27 mouse cellular contexts compared by ENCODE assay signal in genomic region chr15:7261371-7261770, GRCm38 (mm10).
"Had no signal": no experiment of that assay in that cellular context is flagged by ENCODE, and none has a peak within 500 bp of the region (broad histone marks: within the 10 kb centered on the region; RNA-seq: fewer than 3 reads in every experiment).

No protein-coding gene starts in this region.

- H3K36me3 ChIP-seq: embryonic facial prominence, embryonic 10.5 days; embryonic facial prominence, embryonic 12.5 days; embryonic facial prominence, embryonic 13.5 days; embryonic facial prominence, embryonic 15.5 days; forebrain, embryonic 10.5 days; forebrain, embryonic 12.5 days; forebrain, embryonic 15.5 days had no signal

- ATAC-seq: forebrain, embryonic 13.5 days; forebrain, embryonic 14.5 days; forebrain, embryonic 15.5 days; forebrain, embryonic 16.5 days; forebrain, postnatal 0 days had no signal

- H3K4me1 ChIP-seq: embryonic facial prominence, embryonic 10.5 days; embryonic facial prominence, embryonic 12.5 days; embryonic facial prominence, embryonic 13.5 days; embryonic facial prominence, embryonic 15.5 days; forebrain, embryonic 10.5 days; forebrain, embryonic 12.5 days; forebrain, embryonic 13.5 days; forebrain, embryonic 15.5 days had no signal

- H3K4me3 ChIP-seq: embryonic facial prominence, embryonic 10.5 days; embryonic facial prominence, embryonic 12.5 days; embryonic facial prominence, embryonic 13.5 days; embryonic facial prominence, embryonic 15.5 days; erythroblast, embryonic 14.5 days; forebrain, embryonic 10.5 days; forebrain, embryonic 12.5 days; forebrain, embryonic 13.5 days; forebrain, embryonic 15.5 days; gastrocnemius, adult 2 months; heart, adult 2 months had no signal

- H3K9ac ChIP-seq: embryonic facial prominence, embryonic 12.5 days; embryonic facial prominence, embryonic 13.5 days; embryonic facial prominence, embryonic 15.5 days; forebrain, embryonic 12.5 days; forebrain, embryonic 13.5 days; forebrain, embryonic 15.5 days; forebrain, postnatal 0 days had no signal

- H3K27me3 ChIP-seq: embryonic facial prominence, embryonic 12.5 days; embryonic facial prominence, embryonic 13.5 days; embryonic facial prominence, embryonic 15.5 days; forebrain, embryonic 12.5 days; forebrain, embryonic 13.5 days; forebrain, embryonic 15.5 days had no signal

- H3K27ac ChIP-seq: embryonic facial prominence, embryonic 10.5 days; embryonic facial prominence, embryonic 12.5 days; embryonic facial prominence, embryonic 13.5 days; embryonic facial prominence, embryonic 15.5 days; forebrain, embryonic 10.5 days; forebrain, embryonic 12.5 days; forebrain, embryonic 13.5 days; forebrain, embryonic 15.5 days; gastrocnemius, adult 2 months; heart, adult 2 months had no signal

- H3K9me3 ChIP-seq: embryonic facial prominence, embryonic 10.5 days; embryonic facial prominence, embryonic 12.5 days; embryonic facial prominence, embryonic 13.5 days; embryonic facial prominence, embryonic 15.5 days; forebrain, embryonic 10.5 days; forebrain, embryonic 12.5 days; forebrain, embryonic 13.5 days; forebrain, embryonic 15.5 days had no signal

- H3K4me2 ChIP-seq: embryonic facial prominence, embryonic 12.5 days; embryonic facial prominence, embryonic 13.5 days; embryonic facial prominence, embryonic 15.5 days; forebrain, embryonic 12.5 days; forebrain, embryonic 13.5 days; forebrain, embryonic 15.5 days had no signal

- DNase-seq: cerebellum, adult 2 months; cerebellum, adult 8-10 months; cerebellum, adult 9-10 months; cerebellum, adult 9-11 months; cerebellum, postnatal 10 days; cerebellum, postnatal 14 days; cerebellum, postnatal 25 days; cerebellum, postnatal 36 days; embryo, embryonic 11 days; forebrain, postnatal 0 days; gastrocnemius, adult 2 months; gastrocnemius, postnatal 10 days; gastrocnemius, postnatal 14 days; gastrocnemius, postnatal 25 days; gastrocnemius, postnatal 36 days; heart, adult 2 months had no signal
